Mouse (Mus musculus) gastrocnemius, adult 18-20 months (tissue): ENCODE measurements around the gene Atxn1. TPM values are rescaled to one million over a fixed set of nuclear protein-coding genes. Genes with fewer than 3 reads are reported as not detected.

Source experiments
- DNase-seq: peaks from one replicate; pipeline ENCODE4 v3.0.0; 2021; ENCODE audit warnings: low spot score
- total RNA-seq, 2 experiments: library from RNA; stranded (reverse); gene quantifications; 2 replicates each; pipeline ENCODE4 v1.2.3; 2021

Gene Atxn1
- total RNA-seq, 2 experiments from 2014 or later: 38.7 to 51.0 TPM

GRCm38 (mm10) chr13:45832695-45833350, 132.0 kb downstream of the Atxn1 start:
- DNase-seq: no peak

GRCm38 (mm10) chr13:45829341-45829936, 135.4 kb downstream of the Atxn1 start:
- DNase-seq: peak; percentile 11

DNA sequence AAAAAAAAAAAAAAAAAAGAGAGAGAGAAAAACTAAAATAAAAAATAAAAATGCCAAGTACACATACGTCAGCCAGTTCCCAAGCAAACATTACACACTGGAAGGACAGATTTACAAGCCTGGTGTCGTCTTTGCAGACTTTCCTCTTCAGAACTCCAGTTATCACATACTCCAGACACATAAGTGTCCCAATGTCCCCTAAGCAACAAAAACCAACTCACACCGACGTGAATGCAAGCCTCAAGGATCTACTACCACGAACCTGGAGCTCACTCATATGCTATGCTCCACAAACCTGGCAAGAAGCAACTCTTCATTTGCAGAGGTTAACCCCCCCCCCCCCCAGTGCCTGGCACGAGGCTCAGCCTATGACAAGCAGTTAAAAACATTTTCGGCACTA, 136.8 kb downstream of the Atxn1 start:
- no peak for DNase-seq

- DNase-seq: peak; percentile 14
Measured at GRCm38 (mm10) chr13:45827619-45828018, 137.2 kb downstream of the Atxn1 start.

- DNase-seq: no peak
Measured at GRCm38 (mm10) chr13:45827046-45827596, 137.7 kb downstream of the Atxn1 start.

- no peak for DNase-seq
Measured at GRCm38 (mm10) chr13:45822491-45822829, 142.3 kb downstream of the Atxn1 start.

GRCm38 (mm10) chr13:45821764-45822490, 142.9 kb downstream of the Atxn1 start:
- DNase-seq: no peak

DNA sequence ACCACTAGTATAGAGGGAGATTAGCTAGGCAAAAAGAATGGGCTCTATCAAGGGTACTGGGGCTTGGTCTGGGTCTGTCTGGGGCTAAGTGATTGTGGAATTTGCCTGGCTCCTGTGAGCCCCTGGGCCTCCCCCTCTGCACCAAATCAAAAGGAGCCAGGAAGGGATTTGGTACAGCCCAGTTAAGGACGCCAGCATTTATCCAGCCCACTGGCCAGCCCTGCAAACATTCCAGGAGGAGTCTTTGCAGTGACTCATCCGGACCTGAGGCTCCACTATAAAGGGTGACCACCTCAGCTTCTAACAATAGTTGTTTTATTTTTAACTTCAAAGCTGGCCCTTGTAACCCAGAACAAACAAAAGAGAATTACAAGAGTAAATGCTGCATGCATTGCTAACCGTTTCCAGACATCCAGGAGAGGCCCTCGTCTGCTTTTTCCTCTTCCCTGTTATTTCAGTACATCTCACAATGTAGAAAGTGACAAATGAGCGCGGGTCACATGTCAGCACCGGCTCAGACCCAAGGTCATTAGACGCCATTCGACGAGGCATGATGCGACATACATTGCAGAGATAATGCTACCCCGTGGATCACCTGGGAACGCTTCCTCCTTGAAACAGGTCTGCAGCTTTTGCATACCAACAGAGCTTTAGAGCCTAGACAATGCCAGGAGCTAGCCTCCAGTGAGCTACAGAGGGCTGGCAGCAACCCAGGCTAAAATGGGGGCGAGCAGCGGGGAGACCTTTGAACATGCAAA, 144.2 kb downstream of the Atxn1 start:
- no peak for DNase-seq

GRCm38 (mm10) chr13:45816670-45817069, 148.1 kb downstream of the Atxn1 start:
- no peak for DNase-seq

- DNase-seq: no peak
Measured at GRCm38 (mm10) chr13:45809777-45810410, 154.9 kb downstream of the Atxn1 start.

DNA sequence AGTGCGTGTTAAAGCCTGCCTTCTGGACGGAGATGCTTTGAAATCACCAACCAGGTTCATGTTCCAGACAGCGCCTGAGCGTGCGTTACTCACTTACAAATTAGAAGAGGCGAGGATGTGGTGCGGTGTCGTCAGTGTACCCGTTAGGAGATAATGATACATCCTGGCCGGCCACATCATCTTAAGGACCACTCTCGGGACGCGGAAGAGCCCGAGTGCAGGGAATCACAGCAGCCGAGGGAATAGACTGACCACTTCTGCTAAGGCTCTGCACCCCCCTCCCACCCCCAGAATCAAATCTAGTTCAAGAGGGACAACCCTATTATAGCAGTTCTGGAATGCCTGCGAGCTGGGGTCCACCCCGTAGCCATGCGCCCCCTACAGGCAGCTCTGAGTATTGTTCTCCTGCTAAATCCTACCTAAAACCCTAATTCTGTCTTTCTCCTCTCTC, 157.2 kb downstream of the Atxn1 start:
- peak; percentile 17 for DNase-seq

DNA sequence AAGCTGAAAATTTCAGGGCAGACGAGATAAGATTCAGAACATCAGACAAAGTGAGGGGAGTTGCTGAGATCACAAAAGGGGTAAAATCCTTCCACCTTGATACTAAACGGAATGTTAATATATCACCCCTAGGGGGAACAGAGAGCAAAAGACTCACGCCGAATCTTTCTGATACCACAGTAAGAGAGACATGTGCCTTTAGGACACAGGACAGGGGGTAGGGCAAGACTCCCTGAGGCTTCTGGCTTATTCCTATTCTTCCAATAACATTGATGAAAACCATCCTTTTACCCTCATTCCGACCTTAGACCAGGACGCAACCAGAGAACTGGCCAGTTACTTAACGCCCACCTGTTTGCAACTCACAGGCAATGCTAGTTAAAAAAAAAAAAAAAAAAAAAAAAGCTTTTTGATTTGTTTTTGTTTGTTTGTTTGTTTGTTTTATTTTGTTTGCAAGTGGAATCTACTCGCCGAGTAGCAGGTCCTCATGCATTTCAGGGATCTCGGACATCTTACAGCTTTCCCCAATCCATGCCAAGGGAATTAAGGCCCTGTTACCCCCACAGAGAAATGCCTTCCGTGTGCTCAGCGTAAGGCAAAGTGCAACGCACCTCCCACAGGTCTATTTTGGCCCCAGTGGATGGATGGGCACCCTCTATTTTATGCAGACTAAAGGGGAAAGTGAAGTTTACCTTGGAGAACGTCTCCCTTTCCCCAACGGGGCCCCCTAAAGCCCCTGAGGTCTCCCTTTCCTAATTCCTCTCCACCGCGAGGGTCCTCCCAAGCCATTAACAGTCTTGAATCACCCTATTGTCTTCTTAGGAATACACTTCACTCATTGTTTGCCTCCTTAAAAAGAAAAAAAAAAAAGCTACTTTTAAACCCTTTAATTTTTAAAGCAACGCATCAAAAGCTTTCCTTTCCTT, 157.9 kb downstream of the Atxn1 start:
- no peak for DNase-seq

- no peak for DNase-seq
Measured at GRCm38 (mm10) chr13:45805915-45806599, 158.8 kb downstream of the Atxn1 start.

DNA sequence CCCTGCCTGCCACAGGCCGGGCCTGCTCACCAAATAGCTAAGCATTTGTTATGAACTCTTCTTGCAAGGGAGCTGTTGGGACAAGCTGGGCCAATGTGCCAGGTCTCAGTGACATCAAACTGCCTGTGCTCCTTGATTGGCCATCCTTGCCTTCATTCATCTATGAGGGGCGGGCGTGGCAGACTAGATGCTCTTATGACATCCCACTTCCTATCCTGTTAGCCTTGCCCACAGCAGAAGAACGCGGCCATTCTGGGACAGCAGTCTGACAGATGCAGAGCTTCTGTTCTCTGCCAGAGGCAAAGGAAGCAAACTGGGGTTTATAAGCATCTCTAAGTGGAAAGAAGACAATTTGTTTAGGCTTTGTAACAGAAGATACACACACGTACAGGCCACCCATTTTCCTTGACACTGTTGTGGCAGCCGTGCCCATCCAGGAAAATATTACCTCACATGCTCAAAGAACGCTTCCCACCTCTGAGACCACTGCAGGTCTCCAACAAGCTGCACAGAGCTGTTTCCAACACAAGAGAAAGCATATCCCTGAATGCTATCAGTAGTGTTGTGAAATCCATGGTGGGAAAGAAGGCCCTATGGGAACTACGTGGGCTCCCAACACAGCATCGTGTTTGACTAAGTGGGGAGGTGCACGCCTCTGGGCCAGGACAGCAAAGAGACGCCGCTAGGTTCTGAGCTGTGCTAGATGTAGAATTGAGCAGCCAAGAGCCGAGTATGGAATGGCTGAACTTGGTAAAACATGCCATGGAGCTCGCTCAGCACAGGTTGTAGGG, 162.0 kb downstream of the Atxn1 start:
- no peak for DNase-seq

DNA sequence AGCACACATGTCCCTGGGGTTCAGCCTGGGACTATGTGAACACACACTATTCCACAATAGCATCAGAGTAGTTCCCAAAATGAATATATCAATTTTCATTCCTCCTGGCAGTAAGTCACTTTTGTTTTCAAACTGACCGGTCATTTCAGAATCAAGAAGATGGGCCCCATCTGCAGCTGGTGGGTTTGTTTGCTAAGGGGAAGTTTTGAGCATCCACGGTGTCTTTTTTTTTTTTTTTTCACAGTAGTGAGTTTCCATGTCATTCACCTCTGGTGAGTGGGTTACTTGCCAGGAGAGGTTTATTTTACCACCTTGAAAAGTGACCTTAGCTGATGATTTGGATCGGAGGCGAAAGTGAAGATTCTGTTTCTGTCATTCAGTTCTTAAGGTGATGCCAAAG, 166.6 kb downstream of the Atxn1 start:
- no peak for DNase-seq

GRCm38 (mm10) chr13:45797696-45798095, 167.1 kb downstream of the Atxn1 start:
- no peak for DNase-seq

- no peak for DNase-seq
Measured at GRCm38 (mm10) chr13:45796286-45796685, 168.5 kb downstream of the Atxn1 start.

GRCm38 (mm10) chr13:45793796-45794195, 171.0 kb downstream of the Atxn1 start:
- DNase-seq: peak; percentile 14

DNA sequence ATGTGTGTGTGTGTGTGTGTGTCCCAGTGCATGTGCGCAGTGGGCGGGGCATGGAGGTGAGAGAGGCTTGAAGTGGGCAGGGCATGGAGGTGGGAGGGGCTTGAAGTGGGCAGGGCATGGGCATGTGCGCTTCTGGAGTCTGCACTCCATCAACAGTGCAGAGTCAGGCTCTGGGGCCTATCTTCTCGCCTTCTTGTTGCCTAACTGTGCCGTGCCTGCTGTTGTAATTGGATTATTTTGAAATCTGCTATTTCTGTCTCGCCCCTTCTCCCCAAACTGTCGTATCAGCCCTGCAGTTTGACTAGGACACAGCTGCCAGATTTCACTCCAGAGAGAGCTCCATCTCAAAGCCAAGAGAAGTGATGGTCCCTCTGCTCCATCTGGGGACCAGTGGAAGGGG, 178.4 kb downstream of the Atxn1 start:
- DNase-seq: no peak
